In genomic region chr5:53432451-53432850, GRCm38 (mm10) we compare ENCODE assay signal across 30 mouse cellular contexts.
"Had no signal": no experiment of that assay in that cellular context is flagged by ENCODE, and none has a peak within 500 bp of the region (broad histone marks: within the 10 kb centered on the region; RNA-seq: fewer than 3 reads in every experiment).

No protein-coding gene starts in this region.

- H3K4me3 ChIP-seq: limb, embryonic 10.5 days; limb, embryonic 12.5 days; limb, embryonic 13.5 days; limb, embryonic 15.5 days; liver, embryonic 12.5 days; liver, embryonic 13.5 days; liver, embryonic 15.5 days; lung, embryonic 15.5 days; megakaryocyte, embryonic 14.5 days; midbrain, embryonic 10.5 days; midbrain, embryonic 12.5 days; midbrain, embryonic 13.5 days; midbrain, embryonic 15.5 days had no signal

- H3K27me3 ChIP-seq: limb, embryonic 12.5 days; limb, embryonic 13.5 days; limb, embryonic 15.5 days; liver, embryonic 12.5 days; liver, embryonic 13.5 days; liver, embryonic 15.5 days; lung, embryonic 15.5 days; megakaryocyte, embryonic 14.5 days; midbrain, embryonic 12.5 days; midbrain, embryonic 13.5 days; midbrain, embryonic 15.5 days had no signal

- ATAC-seq: liver, embryonic 12.5 days; liver, postnatal 0 days; lung, postnatal 0 days; midbrain, embryonic 13.5 days; midbrain, embryonic 15.5 days; midbrain, embryonic 16.5 days had no signal

- DNase-seq: left cerebral cortex, postnatal 4 days; liver; liver, embryonic 13.5 days; liver, postnatal 0 days; lung, adult 18-20 months; lung, adult 2 months; lung, embryonic 14.5 days; lung, postnatal 10 days; lung, postnatal 14 days; lung, postnatal 36 days; lung, postnatal 4 days; midbrain, embryonic 14.5 days had no signal

- H3K27ac ChIP-seq: limb, embryonic 10.5 days; limb, embryonic 12.5 days; limb, embryonic 13.5 days; limb, embryonic 15.5 days; liver, embryonic 12.5 days; liver, embryonic 13.5 days; liver, embryonic 14.5 days; liver, embryonic 15.5 days; lung, embryonic 15.5 days; macrophage; midbrain, embryonic 10.5 days; midbrain, embryonic 12.5 days; midbrain, embryonic 13.5 days; midbrain, embryonic 15.5 days had no signal

- H3K4me2 ChIP-seq: limb, embryonic 12.5 days; limb, embryonic 13.5 days; limb, embryonic 15.5 days; liver, embryonic 11.5 days; liver, embryonic 12.5 days; liver, embryonic 13.5 days; liver, embryonic 15.5 days; lung, embryonic 14.5 days; lung, embryonic 15.5 days; midbrain, embryonic 11.5 days; midbrain, embryonic 12.5 days; midbrain, embryonic 13.5 days; midbrain, embryonic 15.5 days had no signal

- H3K9ac ChIP-seq: limb, embryonic 12.5 days; limb, embryonic 13.5 days; limb, embryonic 15.5 days; liver, embryonic 12.5 days; liver, embryonic 13.5 days; liver, embryonic 14.5 days; liver, embryonic 15.5 days; liver, postnatal 0 days; lung, embryonic 14.5 days; lung, embryonic 15.5 days; midbrain, embryonic 12.5 days; midbrain, embryonic 13.5 days; midbrain, embryonic 15.5 days had no signal

- H3K9me3 ChIP-seq: limb, embryonic 10.5 days; limb, embryonic 12.5 days; limb, embryonic 13.5 days; limb, embryonic 15.5 days; liver, embryonic 12.5 days; liver, embryonic 13.5 days; liver, embryonic 15.5 days; lung, embryonic 15.5 days; midbrain, embryonic 10.5 days; midbrain, embryonic 12.5 days; midbrain, embryonic 13.5 days; midbrain, embryonic 15.5 days had no signal

- H3K4me1 ChIP-seq: limb, embryonic 10.5 days; limb, embryonic 12.5 days; limb, embryonic 13.5 days; limb, embryonic 15.5 days; liver, embryonic 12.5 days; liver, embryonic 13.5 days; midbrain, embryonic 10.5 days; midbrain, embryonic 12.5 days; midbrain, embryonic 13.5 days; midbrain, embryonic 15.5 days had no signal

- H3K36me3 ChIP-seq: limb, embryonic 10.5 days; limb, embryonic 12.5 days; limb, embryonic 13.5 days; limb, embryonic 15.5 days; liver, embryonic 12.5 days; liver, embryonic 13.5 days; liver, embryonic 15.5 days; lung, embryonic 15.5 days; midbrain, embryonic 10.5 days; midbrain, embryonic 12.5 days; midbrain, embryonic 13.5 days; midbrain, embryonic 15.5 days had no signal
